Mouse (Mus musculus) ES-Bruce4 (cell line): Measurements from ENCODE around the gene Kcnj1. TPM values are rescaled to one million over a fixed set of nuclear protein-coding genes. Genes with fewer than 3 reads are reported as not detected.

Source experiments
- H3K27ac ChIP-seq: 2 replicates; pipeline ENCODE4 v1.5.1; 2012; ENCODE audit warnings: low read length, inconsistent platforms; ENCODE audit not compliant: insufficient read depth
- H3K27me3 ChIP-seq: 2 replicates; pipeline ENCODE4 v1.6.1; 2012; ENCODE audit warnings: mild to moderate bottlenecking, low read length, inconsistent platforms; ENCODE audit not compliant: control insufficient read depth, poor library complexity, insufficient read depth, severe bottlenecking
- H3K36me3 ChIP-seq: 2 replicates; pipeline ENCODE4 v1.6.1; 2012; ENCODE audit warnings: inconsistent platforms, mild to moderate bottlenecking, low read length, moderate library complexity; ENCODE audit not compliant: control insufficient read depth, poor library complexity, insufficient read depth, severe bottlenecking
- H3K4me1 ChIP-seq: one replicate; pipeline ENCODE4 v1.8.1; 2011; ENCODE audit warnings: low read length; ENCODE audit not compliant: control insufficient read depth, insufficient read depth
- H3K4me3 ChIP-seq: 2 replicates; pipeline ENCODE4 v1.5.1; 2011; ENCODE audit warnings: low read depth, mild to moderate bottlenecking, low read length
- H3K9ac ChIP-seq: 2 replicates; pipeline ENCODE4 v1.6.1; 2012; ENCODE audit warnings: low read depth, mild to moderate bottlenecking, inconsistent platforms; ENCODE audit not compliant: poor library complexity, severe bottlenecking
- H3K9me3 ChIP-seq: replicated peaks from 2 replicates; pipeline ENCODE4 v1.6.1; 2012; ENCODE audit warnings: mild to moderate bottlenecking, low read length, inconsistent platforms; ENCODE audit not compliant: control insufficient read depth, poor library complexity, insufficient read depth, severe bottlenecking
- CTCF ChIP-seq: IDR thresholded peaks from one replicate; pipeline ENCODE4 v1.8.1; 2011; ENCODE audit warnings: low read depth, low read length
- EP300 ChIP-seq: IDR thresholded peaks from 2 replicates; pipeline ENCODE4 v1.6.1; 2011; ENCODE audit warnings: low read depth, low read length; ENCODE audit not compliant: insufficient read depth
- POLR2A ChIP-seq: IDR thresholded peaks from one replicate; pipeline ENCODE4 v1.8.1; 2011; ENCODE audit warnings: low read length; ENCODE audit not compliant: insufficient read depth
- polyA plus RNA-seq: library from polyadenylated mRNA; stranded (reverse); fragments of >200 nt; gene quantifications from 2 replicates; pipeline ENCODE4 v1.2.4, GENCODE M21; 2011; ENCODE audit warnings: low read depth; ENCODE audit not compliant: missing spikeins, insufficient read depth, insufficient read length

Gene Kcnj1
- polyA plus RNA-seq, 1 experiment, result not detected

GRCm38 (mm10) chr9:32412836-32413580, 40.7 kb downstream of the Kcnj1 start:
- Histone ChIP-seq H3K27me3 (peaks cover 8% of the 10 kb centered on the region; the same call in 1 of the 2 replicates), H3K4me1 (no peaks in the 10 kb centered on the region), H3K9me3 (no peaks in the 10 kb centered on the region), H3K27ac (no peak overlapping the region), H3K4me3 (no peak overlapping the region), H3K36me3 (no peaks in the 10 kb centered on the region), H3K9ac (no peak overlapping the region)
- TF ChIP-seq EP300 (no peak), POLR2A (no peak), CTCF (no peak)

- Histone ChIP-seq H3K36me3 (no peaks in the 10 kb centered on the region), H3K4me1 (no peaks in the 10 kb centered on the region), H3K27me3 (no peaks in the 10 kb centered on the region), H3K27ac (no peak overlapping the region), H3K4me3 (no peak overlapping the region), H3K9ac (no peak overlapping the region), H3K9me3 (no peaks in the 10 kb centered on the region)
- no peak for TF ChIP-seq EP300
- TF ChIP-seq CTCF, result no peak
- TF ChIP-seq POLR2A, result no peak
Measured at GRCm38 (mm10) chr9:32414956-32415355, 42.7 kb downstream of the Kcnj1 start.

GRCm38 (mm10) chr9:32415952-32416351, 43.7 kb downstream of the Kcnj1 start:
- Histone ChIP-seq H3K9me3 (no peaks in the 10 kb centered on the region), H3K4me1 (no peaks in the 10 kb centered on the region), H3K36me3 (no peaks in the 10 kb centered on the region), H3K4me3 (no peak overlapping the region), H3K27ac (no peak overlapping the region), H3K9ac (no peak overlapping the region), H3K27me3 (no peaks in the 10 kb centered on the region)
- TF ChIP-seq EP300 (no peak), CTCF (no peak), POLR2A (no peak)

- Histone ChIP-seq H3K4me1 (no peaks in the 10 kb centered on the region), H3K36me3 (no peaks in the 10 kb centered on the region), H3K9me3 (no peaks in the 10 kb centered on the region), H3K27me3 (no peaks in the 10 kb centered on the region; the same call in 1 of the 2 replicates), H3K4me3 (no peak overlapping the region), H3K9ac (no peak overlapping the region), H3K27ac (no peak overlapping the region)
- no peak for TF ChIP-seq POLR2A
- TF ChIP-seq CTCF, result no peak
- no peak for TF ChIP-seq EP300
Measured at GRCm38 (mm10) chr9:32417466-32418116, 45.3 kb downstream of the Kcnj1 start.

- no peaks in the 10 kb centered on the region for H3K36me3 ChIP-seq
Measured at GRCm38 (mm10) chr9:32420711-32421110, 48.4 kb downstream of the Kcnj1 start.

GRCm38 (mm10) chr9:32425321-32425720, 53.0 kb downstream of the Kcnj1 start:
- no peak overlapping the region for H3K4me3 ChIP-seq
- no peaks in the 10 kb centered on the region; the same call in 1 of the 2 replicates for H3K27me3 ChIP-seq
- no peaks in the 10 kb centered on the region for H3K9me3 ChIP-seq
- no peaks in the 10 kb centered on the region for H3K36me3 ChIP-seq
- TF ChIP-seq EP300, result no peak
- TF ChIP-seq POLR2A, result no peak
- TF ChIP-seq CTCF, result no peak
- H3K4me1 ChIP-seq, result no peaks in the 10 kb centered on the region
- H3K27ac ChIP-seq, result no peak overlapping the region
- H3K9ac ChIP-seq, result no peak overlapping the region

More at GRCm38 (mm10) chr9:32420711-32421110, 48.4 kb downstream of the Kcnj1 start:
- Histone ChIP-seq H3K4me3 (no peak overlapping the region), H3K27me3 (no peaks in the 10 kb centered on the region; the same call in 1 of the 2 replicates), H3K9me3 (no peaks in the 10 kb centered on the region), H3K9ac (no peak overlapping the region), H3K4me1 (no peaks in the 10 kb centered on the region), H3K27ac (no peak overlapping the region)
- no peak for TF ChIP-seq CTCF
- TF ChIP-seq EP300, result no peak
- no peak for TF ChIP-seq POLR2A
